Mouse (Mus musculus): ENCODE measurements at regions not wholly inside any gene's neighbourhood (a gene's known extent, or its start where the extent isn't known, plus 50 kb on each side); places are given as distances from the start of the nearest gene placed in this dataset.

DNA sequence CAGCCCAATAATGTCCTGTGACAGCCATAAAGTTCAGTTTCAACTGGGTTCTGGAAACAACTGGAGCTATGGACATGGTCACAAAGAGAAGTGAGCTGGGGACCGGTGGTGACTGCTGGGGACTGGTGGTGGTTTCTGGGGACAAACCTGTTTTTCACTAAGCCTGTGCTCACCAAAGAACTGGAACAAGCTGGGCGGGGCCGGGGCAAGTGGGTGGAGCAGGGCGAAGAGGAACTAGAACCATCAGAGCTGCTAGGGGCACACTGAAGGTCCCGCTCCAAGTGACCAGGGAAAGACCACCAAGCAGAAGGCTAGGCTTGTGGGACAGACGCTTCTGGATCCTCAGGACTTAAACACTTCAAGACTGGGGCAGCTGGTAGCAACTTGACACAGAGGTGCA is 424.7 kb downstream of the Ptpru start:
- TF ChIP-seq CTCF (IDR thresholded peaks at IDR 0.05) = no peak
- TF ChIP-seq EP300 (IDR thresholded peaks at IDR 0.05) = no peak
